Mouse (Mus musculus): ENCODE results near the gene Fmod. TPM values are rescaled to one million over a fixed set of nuclear protein-coding genes. Genes with fewer than 3 reads are reported as not detected.

Fmod gene
- 10 to 100 TPM; 16.8 to 21.8 TPM for total RNA-seq (2021)
- long read RNA-seq, experiment 1, transcript Fmod-201 (3 exons, 3,120 nt) = major isoform, 7 of 12 reads
- long read RNA-seq, experiment 1, partial matches to known transcripts = 4 of 12 reads
- long read RNA-seq, experiment 1, other reads (novel, unspliced or antisense) = 1 of 12 reads
- long read RNA-seq, experiment 2, transcript Fmod-201 (3 exons, 3,120 nt) = major isoform, 15 of 23 reads
- long read RNA-seq, experiment 2, partial matches to known transcripts = 7 of 23 reads
- long read RNA-seq, experiment 2, other reads (novel, unspliced or antisense) = 1 of 23 reads

GRCm38 (mm10) chr1:134037172-134037571 lies at the start of gene Fmod:
Gene Fmod, plus strand, starts transcription at chr1:134037254.
- no peak for DNase-seq (ENCODE audit: low spot score in 2 of 2)
- intact Hi-C loops (cut with DNase I) = no loop called here

GRCm38 (mm10) chr1:133988845-133989244 lies 48.2 kb upstream of the Fmod start:
- DNase-seq (ENCODE audit: low spot score in 2 of 2) = no peak
- intact Hi-C loops (cut with DNase I) = no loop called here

GRCm38 (mm10) chr1:133991277-133991676 lies 45.8 kb upstream of the Fmod start:
- intact Hi-C loops (cut with DNase I) = no loop called here
- DNase-seq (ENCODE audit: low spot score in 2 of 2) = no peak

GRCm38 (mm10) chr1:134005490-134005889 lies 31.6 kb upstream of the Fmod start:
- intact Hi-C loops (cut with DNase I) = no loop called here

GRCm38 (mm10) chr1:134006105-134006764 lies 30.8 kb upstream of the Fmod start:
- intact Hi-C loops (cut with DNase I) = no loop called here
- no peak for DNase-seq (ENCODE audit: low spot score in 2 of 2)

More at GRCm38 (mm10) chr1:134005490-134005889, 31.6 kb upstream of the Fmod start:
- no peak for DNase-seq (ENCODE audit: low spot score in 2 of 2)

- DNase-seq (ENCODE audit: low spot score in 2 of 2) = no peak
- intact Hi-C loops (cut with DNase I) = no loop called here
These were observed 12.6 kb upstream of the Fmod start for GRCm38 (mm10) chr1:134024293-134024971.

- DNase-seq (ENCODE audit: low spot score in 2 of 2) = no peak
- intact Hi-C loops (cut with DNase I) = no loop called here
These were observed 11.1 kb upstream of the Fmod start for GRCm38 (mm10) chr1:134025975-134026374.

- intact Hi-C loops (cut with DNase I) = no loop called here
These were observed 10.3 kb upstream of the Fmod start for GRCm38 (mm10) chr1:134026741-134027140.

GRCm38 (mm10) chr1:134028161-134028846 lies 8.8 kb upstream of the Fmod start:
- intact Hi-C loops (cut with DNase I) = no loop called here
- peak; percentile 72 to 77 for DNase-seq (ENCODE audit: low spot score in 2 of 2)

More at GRCm38 (mm10) chr1:134026741-134027140, 10.3 kb upstream of the Fmod start:
- no peak for DNase-seq (ENCODE audit: low spot score in 2 of 2)

- no peak for DNase-seq (ENCODE audit: low spot score in 2 of 2)
- intact Hi-C loops (cut with DNase I) = no loop called here
These were observed 562 bp upstream of the Fmod start for GRCm38 (mm10) chr1:134036492-134036891.

GRCm38 (mm10) chr1:134038336-134038735 lies 1.3 kb downstream of the Fmod start:
- DNase-seq (ENCODE audit: low spot score in 2 of 2) = no peak
- intact Hi-C loops (cut with DNase I) = no loop called here

GRCm38 (mm10) chr1:134039361-134039760 lies 2.3 kb downstream of the Fmod start:
- intact Hi-C loops (cut with DNase I) = no loop called here
- no peak for DNase-seq (ENCODE audit: low spot score in 2 of 2)

GRCm38 (mm10) chr1:134041900-134042299 lies 4.8 kb downstream of the Fmod start:
- peak in 1 of 2 experiments; percentile 64 for DNase-seq (ENCODE audit: low spot score in 2 of 2)
- intact Hi-C loops (cut with DNase I) = loop anchor here (10.0 kb wide), 1 partner anchor 407 kb away; no protein-coding TSS in a partner anchor

GRCm38 (mm10) chr1:134042341-134042740 lies 5.3 kb downstream of the Fmod start:
- intact Hi-C loops (cut with DNase I) = loop anchor here (10.0 kb wide), 1 partner anchor 408 kb away; no protein-coding TSS in a partner anchor
- DNase-seq (ENCODE audit: low spot score in 2 of 2) = no peak

GRCm38 (mm10) chr1:134044805-134045204 lies 7.8 kb downstream of the Fmod start:
- intact Hi-C loops (cut with DNase I) = loop anchor here (10.0 kb wide), 1 partner anchor 410 kb away; no protein-coding TSS in a partner anchor
- no peak for DNase-seq (ENCODE audit: low spot score in 2 of 2)

GRCm38 (mm10) chr1:134045971-134046370 lies 8.9 kb downstream of the Fmod start:
- peak; percentile 84 to 87 for DNase-seq (ENCODE audit: low spot score in 2 of 2)
- intact Hi-C loops (cut with DNase I) = loop anchor here (1.0 to 10.0 kb wide), 4 partner anchors 85 to 411 kb away; no protein-coding TSS in a partner anchor

- intact Hi-C loops (cut with DNase I) = loop anchor here (1.0 to 10.0 kb wide), 4 partner anchors 86 to 412 kb away; no protein-coding TSS in a partner anchor
- DNase-seq (ENCODE audit: low spot score in 2 of 2) = no peak
These were observed 9.3 kb downstream of the Fmod start for GRCm38 (mm10) chr1:134046387-134046786.

- no peak for DNase-seq (ENCODE audit: low spot score in 2 of 2)
- intact Hi-C loops (cut with DNase I) = loop anchor here (2.0 to 10.0 kb wide), 3 partner anchors 87 to 413 kb away; no protein-coding TSS in a partner anchor
These were observed 10.4 kb downstream of the Fmod start for GRCm38 (mm10) chr1:134047431-134047830.

GRCm38 (mm10) chr1:134048759-134049158 lies 11.7 kb downstream of the Fmod start:
- intact Hi-C loops (cut with DNase I) = loop anchor here (10.0 kb wide), 1 partner anchor 414 kb away; no protein-coding TSS in a partner anchor

More at GRCm38 (mm10) chr1:134048759-134049158, 11.7 kb downstream of the Fmod start:
- peak; percentile 87 to 93 for DNase-seq (ENCODE audit: low spot score in 2 of 2)
